Mouse (Mus musculus) T-helper 17 cell (primary cell): ENCODE measurements around the gene Trim69.
"Not testable (repeated sequence)": the region's sequence is repeated elsewhere in the genome, so short reads cannot be mapped to it uniquely, and the experiment has no call there.

Experiments used
- in situ Hi-C, 2 experiments: fragments of 300-600 bp; cut with MboI, MseI; formaldehyde crosslinking; loops; 1 replicate in 1 of 2; 2 replicates in 1 of 2; pipeline ENCODE4 v1.15.1; 2025; ENCODE audit warnings: high pct_unique_total_duplicates in 2 of 2

Gene Trim69

GRCm38 (mm10) chr2:122194509-122194929 lies 34.0 kb downstream of the Trim69 start:
- in situ Hi-C loops = no loop called here

GRCm38 (mm10) chr2:122201501-122201900 lies 41.0 kb downstream of the Trim69 start:
- in situ Hi-C loops = no loop called here

GRCm38 (mm10) chr2:122206440-122207107 lies 46.1 kb downstream of the Trim69 start:
- in situ Hi-C loops = no loop called here

GRCm38 (mm10) chr2:122210534-122211228 lies 50.2 kb downstream of the Trim69 start:
- in situ Hi-C loops = loop anchor here in 1 of 2 experiments (5.0 kb wide), 1 partner anchor 37 kb away; no protein-coding TSS in a partner anchor

- in situ Hi-C loops = not testable (repeated sequence)
These were observed 56.6 kb downstream of the Trim69 start for GRCm38 (mm10) chr2:122217075-122217474.

- in situ Hi-C loops = no loop called here
These were observed 57.7 kb downstream of the Trim69 start for GRCm38 (mm10) chr2:122218234-122218633.

- in situ Hi-C loops = no loop called here
These were observed 60.9 kb downstream of the Trim69 start for GRCm38 (mm10) chr2:122221378-122221777.

GRCm38 (mm10) chr2:122221798-122222197 lies 61.3 kb downstream of the Trim69 start:
- in situ Hi-C loops = no loop called here

GRCm38 (mm10) chr2:122222272-122222671 lies 61.8 kb downstream of the Trim69 start:
- in situ Hi-C loops = no loop called here

- in situ Hi-C loops = no loop called here
These were observed 63.2 kb downstream of the Trim69 start for GRCm38 (mm10) chr2:122223654-122224053.
